Mouse (Mus musculus): ENCODE results near the gene Ikzf3.

- TF ChIP-seq POLR2A (IDR thresholded peaks at IDR 0.05; ENCODE audit: insufficient read length, low read depth) (no peak), MAX (IDR thresholded peaks at IDR 0.05; ENCODE audit: low read depth) (no peak), USF1 (IDR thresholded peaks at IDR 0.05; ENCODE audit: low read depth) (no peak), E2F4 (IDR thresholded peaks at IDR 0.05; ENCODE audit: insufficient read depth) (no peak), CEBPB (IDR thresholded peaks at IDR 0.05; ENCODE audit: insufficient read depth, poor library complexity, severe bottlenecking) (no peak), TCF3 (IDR thresholded peaks at IDR 0.05; ENCODE audit: insufficient read length, low read depth) (no peak), MYOG (IDR thresholded peaks at IDR 0.05; ENCODE audit: control insufficient read depth in 1 of 3, insufficient read depth in 1 of 3, insufficient read length in 2 of 3, low read depth in 2 of 3) (no peak), TCF12 (IDR thresholded peaks at IDR 0.05; ENCODE audit: insufficient read depth, poor library complexity, severe bottlenecking) (no peak), MYOD1 (IDR thresholded peaks at IDR 0.05; ENCODE audit: control insufficient read depth in 1 of 3, insufficient read length in 2 of 3, low read depth in 2 of 3) (no peak), SRF (IDR thresholded peaks at IDR 0.05; ENCODE audit: control insufficient read depth, insufficient read length, low read depth) (no peak), POLR2AphosphoS2 (IDR thresholded peaks at IDR 0.05; ENCODE audit: insufficient read length, low read depth) (no peak)
Measured at GRCm38 (mm10) chr11:98504926-98505325, 40.9 kb downstream of the Ikzf3 start.
